Mouse (Mus musculus) embryonic fibroblast, embryonic 13.5 days (primary cell): ENCODE data around the gene Mzf1.

Source experiments
- CTCF ChIP-seq: IDR thresholded peaks from 2 replicates; pipeline ENCODE4 v1.5.1; 2011; ENCODE audit warnings: mild to moderate bottlenecking, control low read depth, low read length, moderate library complexity, borderline replicate concordance; ENCODE audit not compliant: insufficient read depth
- POLR2A ChIP-seq: IDR thresholded peaks from 2 replicates; pipeline ENCODE4 v1.6.1; 2011; ENCODE audit warnings: low read depth, mild to moderate bottlenecking, control low read depth, low read length, moderate library complexity

DNA sequence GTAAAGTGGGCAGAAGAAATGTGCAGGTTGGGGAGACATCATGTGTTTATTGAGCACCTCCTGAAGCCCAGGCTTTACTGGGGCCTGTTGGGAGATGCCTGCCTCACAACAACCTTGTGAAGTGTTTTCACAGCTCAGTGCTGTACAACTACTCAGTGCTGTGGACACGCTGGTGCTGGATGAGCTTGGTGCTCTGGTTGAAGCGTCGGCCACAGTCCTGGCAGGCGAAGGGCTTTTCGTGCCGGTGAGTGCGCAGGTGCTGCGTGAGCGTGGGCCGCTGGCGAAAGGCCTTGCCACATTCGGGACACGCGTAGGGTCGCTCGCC, 11.5 kb downstream of the Mzf1 start:
- TF ChIP-seq POLR2A, result no peak
- TF ChIP-seq CTCF, result no peak
